Mouse (Mus musculus): ENCODE data around the gene Tuba1a. TPM values are rescaled to one million over a fixed set of nuclear protein-coding genes. Genes with fewer than 3 reads are reported as not detected.

Gene Tuba1a
- polyA plus RNA-seq, 1 experiment from 2014 or later, result 460 TPM

GRCm38 (mm10) chr15:98985982-98986715, 32.6 kb upstream of the Tuba1a start:
- Histone ChIP-seq H3K4me1 (replicated peaks; ENCODE audit: insufficient read depth, low read length) (peaks cover 8% of the 10 kb centered on the region), H3K9me3 (replicated peaks; ENCODE audit: low read length) (no peaks in the 10 kb centered on the region), H3K4me2 (ENCODE audit: low read length) (peak overlapping the region; percentile 71), H3K27ac (peak overlapping the region; percentile 97), H3K9ac (ENCODE audit: low read depth, low read length) (peak overlapping the region; percentile 77), H3K36me3 (ENCODE audit: insufficient read depth, low read length) (no peaks in the 10 kb centered on the region), H3K27me3 (ENCODE audit: insufficient read depth, low read length) (no peaks in the 10 kb centered on the region), H3K4me3 (replicated peaks; ENCODE audit: low read depth, low read length) (peak overlapping the region; percentile 53)
- no peak for TF ChIP-seq CTCF (IDR thresholded peaks at IDR 0.05; ENCODE audit: low read depth)
- ATAC-seq (replicated peaks; ENCODE audit: low FRiP score, low read depth), result no peak
- WGBS, result 40% methylated on average over 12 of the region's 12 CpGs
- DNase-seq (ENCODE audit: low spot score), result no peak

GRCm38 (mm10) chr15:98985240-98985981, 31.9 kb upstream of the Tuba1a start:
- no peaks in the 10 kb centered on the region for H3K36me3 ChIP-seq (ENCODE audit: insufficient read depth, low read length)
- WGBS, result 2% methylated on average over 29 of the region's 29 CpGs
- DNase-seq (ENCODE audit: low spot score), result peak; percentile 95
- no peaks in the 10 kb centered on the region for H3K9me3 ChIP-seq (replicated peaks; ENCODE audit: low read length)
- ATAC-seq (replicated peaks; ENCODE audit: low FRiP score, low read depth), result peak; percentile 81
- peak overlapping the region; percentile 77 for H3K9ac ChIP-seq (ENCODE audit: low read depth, low read length)
- peak overlapping the region; percentile 53 for H3K4me3 ChIP-seq (replicated peaks; ENCODE audit: low read depth, low read length)
- no peaks in the 10 kb centered on the region for H3K27me3 ChIP-seq (ENCODE audit: insufficient read depth, low read length)
- no peak for TF ChIP-seq CTCF (IDR thresholded peaks at IDR 0.05; ENCODE audit: low read depth)
- H3K4me1 ChIP-seq (replicated peaks; ENCODE audit: insufficient read depth, low read length), result peaks cover 8% of the 10 kb centered on the region
- H3K4me2 ChIP-seq (ENCODE audit: low read length), result peak overlapping the region; percentile 71
- H3K27ac ChIP-seq, result peak overlapping the region; percentile 97

- Histone ChIP-seq H3K4me3 (replicated peaks; ENCODE audit: low read depth, low read length) (peak overlapping the region; percentile 53; the same call in 1 of the 2 replicates), H3K36me3 (ENCODE audit: insufficient read depth, low read length) (no peaks in the 10 kb centered on the region), H3K27me3 (ENCODE audit: insufficient read depth, low read length) (no peaks in the 10 kb centered on the region), H3K9ac (ENCODE audit: low read depth, low read length) (no peak overlapping the region), H3K4me2 (ENCODE audit: low read length) (peak overlapping the region; percentile 71), H3K4me1 (replicated peaks; ENCODE audit: insufficient read depth, low read length) (peaks cover 8% of the 10 kb centered on the region), H3K27ac (peak overlapping the region; percentile 97), H3K9me3 (replicated peaks; ENCODE audit: low read length) (no peaks in the 10 kb centered on the region)
- 62% methylated on average over 6 of the region's 6 CpGs for WGBS
- TF ChIP-seq CTCF (IDR thresholded peaks at IDR 0.05; ENCODE audit: low read depth), result no peak
- ATAC-seq (replicated peaks; ENCODE audit: low FRiP score, low read depth) (no peak), DNase-seq (ENCODE audit: low spot score) (no peak)
Measured at GRCm38 (mm10) chr15:98984681-98985080, 31.2 kb upstream of the Tuba1a start.

- ATAC-seq (replicated peaks; ENCODE audit: low FRiP score, low read depth), result no peak
- WGBS, result 60% methylated on average over 16 of the region's 16 CpGs
Measured at GRCm38 (mm10) chr15:98983431-98984081, 30.1 kb upstream of the Tuba1a start.

GRCm38 (mm10) chr15:98982100-98982499, 28.6 kb upstream of the Tuba1a start:
- H3K27ac ChIP-seq, result no peak overlapping the region
- no peaks in the 10 kb centered on the region for H3K9me3 ChIP-seq (replicated peaks; ENCODE audit: low read length)
- ATAC-seq (replicated peaks; ENCODE audit: low FRiP score, low read depth), result no peak
- no peak for TF ChIP-seq CTCF (IDR thresholded peaks at IDR 0.05; ENCODE audit: low read depth)
- 76% methylated on average over 6 of the region's 6 CpGs for WGBS
- H3K27me3 ChIP-seq (ENCODE audit: insufficient read depth, low read length), result no peaks in the 10 kb centered on the region
- no peak overlapping the region for H3K4me3 ChIP-seq (replicated peaks; ENCODE audit: low read depth, low read length)
- no peak overlapping the region for H3K9ac ChIP-seq (ENCODE audit: low read depth, low read length)
- no peak for DNase-seq (ENCODE audit: low spot score)
- H3K4me1 ChIP-seq (replicated peaks; ENCODE audit: insufficient read depth, low read length), result peaks cover 16% of the 10 kb centered on the region
- H3K4me2 ChIP-seq (ENCODE audit: low read length), result no peak overlapping the region
- H3K36me3 ChIP-seq (ENCODE audit: insufficient read depth, low read length), result no peaks in the 10 kb centered on the region

More at GRCm38 (mm10) chr15:98983431-98984081, 30.1 kb upstream of the Tuba1a start:
- no peaks in the 10 kb centered on the region for H3K36me3 ChIP-seq (ENCODE audit: insufficient read depth, low read length)
- no peaks in the 10 kb centered on the region for H3K9me3 ChIP-seq (replicated peaks; ENCODE audit: low read length)
- H3K4me2 ChIP-seq (ENCODE audit: low read length), result no peak overlapping the region
- H3K4me1 ChIP-seq (replicated peaks; ENCODE audit: insufficient read depth, low read length), result peaks cover 8% of the 10 kb centered on the region
- H3K4me3 ChIP-seq (replicated peaks; ENCODE audit: low read depth, low read length), result no peak overlapping the region
- no peak for TF ChIP-seq CTCF (IDR thresholded peaks at IDR 0.05; ENCODE audit: low read depth)
- no peak overlapping the region for H3K9ac ChIP-seq (ENCODE audit: low read depth, low read length)
- H3K27me3 ChIP-seq (ENCODE audit: insufficient read depth, low read length), result no peaks in the 10 kb centered on the region
- no peak for DNase-seq (ENCODE audit: low spot score)
- no peak overlapping the region for H3K27ac ChIP-seq

GRCm38 (mm10) chr15:98980012-98980614, 26.6 kb upstream of the Tuba1a start:
- no peak for TF ChIP-seq CTCF (IDR thresholded peaks at IDR 0.05; ENCODE audit: low read depth)
- no peak overlapping the region for H3K4me3 ChIP-seq (replicated peaks; ENCODE audit: low read depth, low read length)
- 46% methylated on average over 7 of the region's 7 CpGs for whole genome bisulfite sequencing

More at GRCm38 (mm10) chr15:98980012-98980614, 26.6 kb upstream of the Tuba1a start:
- Histone ChIP-seq H3K4me2 (ENCODE audit: low read length) (no peak overlapping the region), H3K9ac (ENCODE audit: low read depth, low read length) (no peak overlapping the region), H3K27me3 (ENCODE audit: insufficient read depth, low read length) (no peaks in the 10 kb centered on the region), H3K4me1 (replicated peaks; ENCODE audit: insufficient read depth, low read length) (peaks cover 17% of the 10 kb centered on the region), H3K36me3 (ENCODE audit: insufficient read depth, low read length) (no peaks in the 10 kb centered on the region), H3K9me3 (replicated peaks; ENCODE audit: low read length) (no peaks in the 10 kb centered on the region), H3K27ac (no peak overlapping the region)
- no peak for DNase-seq (ENCODE audit: low spot score)
- no peak for ATAC-seq (replicated peaks; ENCODE audit: low FRiP score, low read depth)
